Comparison of ENCODE assay signal across 8 mouse cellular contexts in genomic region chr9:110407311-110408098, GRCm38 (mm10). TPM values are rescaled to one million over a fixed set of nuclear protein-coding genes. Genes with fewer than 3 reads are reported as not detected.
DNase-seq lines count a peak whose midpoint lies in the region; ATAC-seq and TF ChIP-seq lines count a peak whose summit lies in the region.

No protein-coding gene starts in this region.

- no peaks in the 10 kb centered on the region for H3K27me3 ChIP-seq in kidney, embryonic 15.5 days
- H3K27me3 ChIP-seq in liver, postnatal 0 days (ENCODE audit: insufficient read depth, low read length): no peaks in the 10 kb centered on the region

- peak overlapping the region; percentile 98 for H3K4me3 ChIP-seq in kidney, embryonic 15.5 days (replicated peaks)
- peak overlapping the region; percentile 87 for H3K4me3 ChIP-seq in bone marrow macrophage, adult 2 months (ENCODE audit: insufficient read depth, low read length)
- peak overlapping the region; percentile 76 for H3K4me3 ChIP-seq in liver, postnatal 0 days (ENCODE audit: low read depth, low read length)

- TF ChIP-seq CTCF in bone marrow macrophage, adult 2 months (IDR thresholded peaks at IDR 0.05; ENCODE audit: low read depth, low read length): no peak
- TF ChIP-seq CTCF in liver, postnatal 0 days (IDR thresholded peaks at IDR 0.05; ENCODE audit: low read depth): no peak

- no peaks in the 10 kb centered on the region for H3K9me3 ChIP-seq in kidney, embryonic 15.5 days (replicated peaks)
- no peaks in the 10 kb centered on the region for H3K9me3 ChIP-seq in liver, postnatal 0 days (ENCODE audit: low read length)

- peak; percentile 61 for ATAC-seq in kidney, embryonic 15.5 days (replicated peaks; ENCODE audit: low FRiP score)
- peak; percentile 48 for ATAC-seq in CD4-positive, CD25-positive, alpha-beta regulatory T cell, adult 4 months
- peak; percentile 11 for ATAC-seq in granulocyte monocyte progenitor cell, adult 5-6 weeks (replicated peaks; ENCODE audit: poor library complexity, severe bottlenecking)
- peak; percentile 53 for ATAC-seq in liver, postnatal 0 days

- peaks cover 9% of the 10 kb centered on the region for H3K36me3 ChIP-seq in kidney, embryonic 15.5 days
- H3K36me3 ChIP-seq in liver, postnatal 0 days (replicated peaks; ENCODE audit: insufficient read depth, low read length): no peaks in the 10 kb centered on the region; the same call in 1 of the 2 replicates

- peak overlapping the region; percentile 90 for H3K4me2 ChIP-seq in kidney, embryonic 15.5 days
- peak overlapping the region; percentile 93 for H3K4me2 ChIP-seq in liver, postnatal 0 days (ENCODE audit: low read depth, low read length)

- no peak for TF ChIP-seq EP300 in liver, postnatal 0 days (IDR thresholded peaks at IDR 0.05; ENCODE audit: low read depth)

- WGBS in kidney, embryonic 15.5 days: under 1% methylated on average over 41 of the region's 41 CpGs
- whole genome bisulfite sequencing in liver, postnatal 0 days (ENCODE audit: insufficient replicate concordance): under 1% methylated on average over 28 of the region's 41 CpGs

- peaks cover 20% of the 10 kb centered on the region for H3K4me1 ChIP-seq in kidney, embryonic 15.5 days
- H3K4me1 ChIP-seq in bone marrow macrophage, adult 2 months (ENCODE audit: control insufficient read depth, insufficient read depth, low read length): peaks cover 16% of the 10 kb centered on the region
- peaks cover 19% of the 10 kb centered on the region for H3K4me1 ChIP-seq in liver, postnatal 0 days (ENCODE audit: insufficient read depth)

- peak overlapping the region; percentile 84 for H3K27ac ChIP-seq in kidney, embryonic 15.5 days
- peak overlapping the region; percentile 37 for H3K27ac ChIP-seq in bone marrow macrophage, adult 2 months (ENCODE audit: insufficient read depth, low read depth, low read length)
- no peak overlapping the region; the same call in 1 of the 2 replicates for H3K27ac ChIP-seq in liver, postnatal 0 days (ENCODE audit: low read depth)

- peak overlapping the region; percentile 76 for H3K9ac ChIP-seq in kidney, embryonic 15.5 days
- H3K9ac ChIP-seq in liver, postnatal 0 days (replicated peaks): peak overlapping the region; percentile 73

- DNase-seq in kidney, postnatal 10 days: no peak
- no peak for DNase-seq in liver, postnatal 0 days
- no peak for DNase-seq in right cerebral cortex, postnatal 14 days
- DNase-seq in spleen, adult 18-20 months: no peak

- no peak for TF ChIP-seq POLR2A in bone marrow macrophage, adult 2 months (IDR thresholded peaks at IDR 0.05; ENCODE audit: borderline replicate concordance, low read depth, low read length)

RNA-seq across cellular contexts. Expression of gene Ptpn23, which starts 0.5 kb away (rescaled TPM):
- polyA plus RNA-seq in kidney, embryonic 15.5 days (2015; fragmentation: Nextera tagmentation; extraction: Ambion mirVana): 16.9 and 17.5 TPM in 2 replicates
- 1 to 10 TPM; 7.2 TPM for polyA plus RNA-seq in CD4-positive, CD25-positive, alpha-beta regulatory T cell, adult 4 months (2017; shearing (Covaris generic))
- 28.5 and 29.9 TPM in 2 replicates for polyA plus RNA-seq in bone marrow macrophage, adult 2 months (2012; ENCODE audit: insufficient read depth, insufficient read length, missing spikeins)
- 12.7 and 17.7 TPM in 2 replicates for total RNA-seq in granulocyte monocyte progenitor cell, adult 5-6 weeks (2014; fragmentation: Nextera tagmentation)
- total RNA-seq in granulocyte monocyte progenitor cell, adult 5-6 weeks (2017): 3.0 and 3.2 TPM in 2 replicates
- 3.0 and 3.3 TPM in 2 replicates for polyA plus RNA-seq in liver, postnatal 0 days (2015; fragmentation: Nextera tagmentation; extraction: Ambion mirVana)

RNA-seq across cellular contexts. Expression of gene Ngp, which starts 12.0 kb away (rescaled TPM):
- 5.4 and 6.8 TPM in 2 replicates for polyA plus RNA-seq in kidney, embryonic 15.5 days (2015; fragmentation: Nextera tagmentation; extraction: Ambion mirVana)
- not detected for polyA plus RNA-seq in CD4-positive, CD25-positive, alpha-beta regulatory T cell, adult 4 months (2017; shearing (Covaris generic))
- polyA plus RNA-seq in bone marrow macrophage, adult 2 months (2012; ENCODE audit: insufficient read depth, insufficient read length, missing spikeins): 4.7 and 5.3 TPM in 2 replicates
- 1.7 and 87.9 TPM in 2 replicates for total RNA-seq in granulocyte monocyte progenitor cell, adult 5-6 weeks (2014; fragmentation: Nextera tagmentation)
- 228 and 233 TPM in 2 replicates for total RNA-seq in granulocyte monocyte progenitor cell, adult 5-6 weeks (2017)
- polyA plus RNA-seq in liver, postnatal 0 days (2015; fragmentation: Nextera tagmentation; extraction: Ambion mirVana): 1,016 and 1,021 TPM in 2 replicates

Comparison
In these comparisons a context has a peak if more than half of its experiments do, and no peak if none do; other contexts are left out.
1. ATAC-seq: peak in every context shown above with its lines; median percentile 61 in kidney, embryonic 15.5 days; 53 in liver, postnatal 0 days; 48 in CD4-positive, CD25-positive, alpha-beta regulatory T cell, adult 4 months; 11 in granulocyte monocyte progenitor cell, adult 5-6 weeks.
2. RNA of gene Ngp, which starts 12.0 kb away (polyA plus RNA-seq): 1,016 to 1,021 TPM in liver, postnatal 0 days; 5.4 to 6.8 TPM in kidney, embryonic 15.5 days, 4.7 to 5.3 TPM in bone marrow macrophage, adult 2 months and not detected in CD4-positive, CD25-positive, alpha-beta regulatory T cell, adult 4 months; every median in the first group is over 100 times any median in the second.
3. Peak in every context shown above with its lines, with median percentiles within 50 percentile points of each other: H3K4me3 ChIP-seq.